Mouse (Mus musculus) cortical plate, adult 2 months (tissue): ENCODE data around the gene Gm7030.
"Not testable (repeated sequence)": the region's sequence is repeated elsewhere in the genome, so short reads cannot be mapped to it uniquely, and the experiment has no call there.

Experiments used
- CTCF ChIP-seq: fragments of 200-500 bp; IDR thresholded peaks from 2 replicates; pipeline ENCODE4 v1.5.1; 2011; ENCODE audit warnings: mild to moderate bottlenecking, control low read depth, low read length; ENCODE audit not compliant: insufficient read depth; ENCODE audit errors: extremely low read depth
- POLR2A ChIP-seq: fragments of 200-500 bp; IDR thresholded peaks from 2 replicates; pipeline ENCODE4 v1.6.1; 2011; ENCODE audit warnings: mild to moderate bottlenecking, low read length, control low read depth; ENCODE audit not compliant: insufficient read depth; ENCODE audit errors: extremely low read depth

GRCm38 (mm10) chr17:36085976-36086375 lies 43.2 kb downstream of the Gm7030 start:
- TF ChIP-seq CTCF, POLR2A: not testable (repeated sequence)
